Mouse (Mus musculus) cerebral cortex, adult 2 months (tissue): ENCODE data around the gene Rab22a.

Experiments used
- WGBS: fragments of 180-500 bp; shearing (Covaris S2); methylation state at CpG from one replicate; pipeline ENCODE4 v1.1.7; 2018; 5-methylcytosine and 5-hydroxymethylcytosine counted together

Rab22a gene

DNA sequence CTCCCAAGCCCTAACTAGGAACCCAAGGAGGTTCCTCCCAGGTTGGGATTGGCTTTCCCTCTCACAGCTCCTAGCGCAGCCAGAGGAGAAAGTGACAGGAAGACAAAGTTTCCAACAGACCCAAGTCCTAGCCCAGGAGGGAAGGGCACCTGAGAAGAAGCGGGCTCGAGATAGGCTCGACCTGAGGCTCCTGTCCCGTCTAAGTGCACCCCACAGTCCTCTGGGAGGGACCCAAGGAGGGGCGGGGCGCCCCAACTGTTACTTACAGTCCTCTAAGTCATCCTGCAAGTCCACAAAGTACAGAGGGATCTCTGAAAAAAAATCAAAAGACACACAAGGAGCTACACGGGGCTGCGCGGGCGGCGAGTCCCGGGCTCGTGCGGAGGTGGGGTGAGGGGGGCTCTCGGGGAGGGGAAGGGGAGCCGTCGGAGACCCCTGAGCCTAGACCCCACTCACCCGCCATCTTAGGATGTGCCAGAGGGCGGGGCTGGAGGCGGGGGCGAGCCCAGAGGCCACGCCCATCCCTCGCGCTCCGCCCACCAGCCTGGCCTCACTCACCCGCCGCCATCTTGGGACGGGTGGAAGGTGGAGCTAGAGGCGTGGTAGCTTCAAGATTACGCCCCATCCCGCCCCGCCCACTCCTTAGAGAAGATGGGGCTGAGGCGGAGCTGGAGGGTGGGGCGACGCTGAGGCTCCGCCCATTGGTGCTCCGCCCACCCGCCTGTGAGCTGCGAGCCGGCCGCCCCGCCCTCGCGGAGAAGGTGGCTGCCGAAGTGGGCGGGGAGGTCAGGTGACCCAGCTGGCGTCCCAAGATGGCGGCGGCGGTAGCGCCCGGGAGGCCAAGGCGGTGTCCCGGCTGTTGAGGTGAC, at the start of gene Rab22a:
TSS of gene Rab22a (plus strand) at position 704 of the 869 bp plus-strand sequence.
- 1% methylated on average over 55 of the region's 55 CpGs for WGBS

DNA sequence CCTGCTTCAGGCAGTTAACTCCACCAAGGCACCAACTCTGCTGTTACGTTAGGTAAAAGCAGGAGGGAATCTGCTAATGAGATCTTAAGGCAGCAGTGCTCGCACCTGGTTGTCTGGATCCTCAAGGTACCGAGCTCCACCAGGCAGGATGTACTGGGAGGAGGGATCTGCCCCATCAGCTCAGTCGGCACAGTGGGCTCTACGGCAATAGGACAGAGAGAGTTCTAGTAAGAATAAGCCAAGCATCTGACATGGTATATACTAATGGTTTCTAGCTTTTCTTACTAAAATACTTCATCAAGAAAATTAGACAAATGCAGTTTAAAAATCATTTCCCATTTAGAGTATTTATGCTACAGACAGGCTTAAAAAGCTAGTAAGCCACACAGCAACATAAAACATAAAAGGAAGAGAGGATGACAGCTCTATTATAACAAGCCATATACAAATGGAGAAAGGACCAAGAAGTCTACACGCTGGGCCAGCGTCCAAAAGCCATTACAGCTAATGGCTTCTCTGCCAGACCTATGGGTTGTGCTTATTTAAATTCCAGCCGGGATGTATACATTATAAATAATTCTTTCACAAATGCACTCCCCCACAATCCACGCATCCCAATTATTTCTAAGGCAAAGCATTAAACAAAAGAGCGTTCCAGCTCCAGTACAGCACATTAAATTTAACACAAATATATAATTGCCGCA, 44.0 kb upstream of the Rab22a start:
- 77% methylated on average over 11 of the region's 11 CpGs for WGBS

DNA sequence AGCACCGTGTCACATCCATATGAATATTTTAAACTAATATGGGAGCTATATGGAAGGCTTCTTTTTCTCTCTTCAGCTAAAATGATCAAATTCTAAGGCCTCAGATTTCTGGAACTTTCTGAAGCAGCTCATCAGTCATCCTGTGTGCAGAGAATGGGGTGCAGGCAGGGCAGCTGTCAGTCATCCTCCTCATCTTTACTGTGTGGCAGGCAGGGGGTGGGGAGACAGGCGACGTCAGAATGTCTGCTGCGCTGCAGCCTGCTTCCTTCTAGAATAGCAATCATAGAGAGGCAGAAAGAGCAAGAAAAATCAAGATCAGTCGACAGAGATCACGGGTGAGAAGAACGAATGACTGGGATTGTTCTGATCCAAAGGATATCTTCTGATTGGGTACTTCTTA, 43.4 kb upstream of the Rab22a start:
- 77% methylated on average over 7 of the region's 7 CpGs for WGBS

GRCm38 (mm10) chr2:173619132-173619531, 40.4 kb upstream of the Rab22a start:
- 97% methylated on average over 5 of the region's 5 CpGs for WGBS

- 94% methylated on average over 4 of the region's 4 CpGs for WGBS
These were observed 38.9 kb upstream of the Rab22a start for GRCm38 (mm10) chr2:173620645-173621044.

DNA sequence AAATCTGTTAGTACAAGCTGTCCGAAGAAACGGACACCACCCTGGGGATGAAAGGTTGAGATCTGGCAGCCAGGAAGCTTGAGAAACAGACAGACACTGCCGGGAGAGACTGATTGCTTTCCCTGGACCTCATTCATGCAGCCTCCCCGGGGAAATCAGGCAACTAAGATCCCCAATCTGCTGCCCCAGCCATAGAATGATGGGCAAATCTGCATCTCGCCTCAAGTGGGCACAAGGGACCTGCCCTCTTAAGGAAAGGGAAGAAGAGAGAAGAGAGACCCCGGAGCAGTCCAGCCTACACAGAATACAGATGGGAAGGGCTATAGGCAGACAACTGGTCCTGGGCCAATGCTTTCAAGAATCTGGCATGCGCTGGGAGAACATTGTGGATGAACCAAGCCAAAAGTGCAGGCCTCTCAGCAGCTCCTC, 37.4 kb upstream of the Rab22a start:
- 71% methylated on average over 7 of the region's 7 CpGs for WGBS

- 83% methylated on average over 7 of the region's 7 CpGs for WGBS
These were observed 34.9 kb upstream of the Rab22a start for GRCm38 (mm10) chr2:173624667-173625066.

- 93% methylated on average over 3 of the region's 3 CpGs for WGBS
These were observed 33.8 kb upstream of the Rab22a start for GRCm38 (mm10) chr2:173625786-173626185.

- 79% methylated on average over 15 of the region's 15 CpGs for WGBS
These were observed 25.5 kb upstream of the Rab22a start for GRCm38 (mm10) chr2:173634106-173634505.

- 67% methylated on average over 15 of the region's 15 CpGs for WGBS
These were observed 17.1 kb upstream of the Rab22a start for GRCm38 (mm10) chr2:173642262-173642999.

GRCm38 (mm10) chr2:173647197-173647911, 12.2 kb upstream of the Rab22a start:
- WGBS: 83% methylated on average over 19 of the region's 19 CpGs

DNA sequence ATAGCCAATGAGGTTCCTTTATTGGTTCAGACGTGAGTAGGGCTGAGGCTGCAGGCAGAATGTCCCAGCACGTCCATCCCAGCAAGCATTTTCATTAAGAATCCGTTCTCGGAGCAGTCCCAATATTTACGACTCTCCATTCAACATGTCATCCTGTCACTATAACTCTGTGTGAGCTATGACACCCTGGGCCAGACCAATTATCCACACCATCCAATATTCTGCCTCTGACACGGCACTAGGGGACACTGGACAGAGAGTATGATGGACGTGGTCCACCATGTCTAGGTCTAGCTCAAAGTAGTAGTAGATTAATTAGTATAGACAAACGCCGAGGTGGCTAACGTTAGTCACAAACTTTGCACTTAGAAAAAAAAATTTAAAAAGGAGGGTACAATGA, 9.8 kb upstream of the Rab22a start:
- WGBS: 90% methylated on average over 10 of the region's 10 CpGs

DNA sequence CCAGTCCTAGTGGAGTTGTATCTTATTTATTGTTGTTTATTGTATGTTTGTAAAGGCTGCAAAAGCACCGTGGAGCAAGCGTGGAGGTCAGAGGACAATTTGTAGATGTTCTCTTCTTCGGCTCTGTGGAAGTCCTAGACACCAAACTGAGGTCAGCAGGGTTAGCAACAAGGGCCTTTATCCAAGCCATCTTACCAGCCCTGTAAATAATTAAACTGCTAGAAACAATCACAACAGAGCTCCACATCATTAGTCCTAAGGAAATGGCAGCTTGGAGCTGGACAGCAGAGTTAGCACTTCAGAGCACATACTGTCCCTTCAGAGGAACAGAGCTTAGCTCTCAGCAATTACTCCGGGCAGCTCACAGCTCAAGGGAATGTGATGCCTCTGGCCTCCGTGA, 6.0 kb upstream of the Rab22a start:
- 91% methylated on average over 5 of the region's 5 CpGs for WGBS

DNA sequence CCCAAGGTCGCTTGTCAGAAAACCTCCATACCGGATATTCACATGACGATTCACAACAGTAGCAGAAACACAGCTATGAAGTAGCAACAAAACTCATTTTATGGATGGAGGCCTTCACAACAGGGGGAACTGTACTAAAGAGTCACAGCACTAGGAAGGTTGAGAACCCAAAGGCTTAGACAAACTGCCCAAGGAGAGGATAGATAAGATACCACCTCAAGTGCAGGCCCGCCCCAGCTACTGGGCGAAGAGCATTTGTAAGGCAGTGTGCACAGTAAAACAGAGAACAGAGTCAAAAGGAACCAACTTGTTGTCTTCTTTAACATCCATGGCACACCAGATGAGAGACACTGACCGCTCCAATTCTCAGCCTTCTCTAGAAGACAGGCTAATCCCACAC, 1.8 kb upstream of the Rab22a start:
- 91% methylated on average over 6 of the region's 6 CpGs for WGBS

- WGBS: 92% methylated on average over 4 of the region's 4 CpGs
These were observed 1.0 kb upstream of the Rab22a start for GRCm38 (mm10) chr2:173658517-173658916.

- WGBS: 2% methylated on average over 45 of the region's 52 CpGs
These were observed 545 bp downstream of the Rab22a start for GRCm38 (mm10) chr2:173659926-173660684.

GRCm38 (mm10) chr2:173662255-173662950, 2.8 kb downstream of the Rab22a start:
- WGBS: 81% methylated on average over 9 of the region's 9 CpGs

- 92% methylated on average over 4 of the region's 4 CpGs for WGBS
These were observed 5.2 kb downstream of the Rab22a start for GRCm38 (mm10) chr2:173664736-173665135.

- 84% methylated on average over 2 of the region's 2 CpGs for WGBS
These were observed 5.7 kb downstream of the Rab22a start for GRCm38 (mm10) chr2:173665271-173665670.

GRCm38 (mm10) chr2:173666876-173667275, 7.3 kb downstream of the Rab22a start:
- WGBS: 84% methylated on average over 3 of the region's 3 CpGs
